Mouse (Mus musculus) urinary bladder, postnatal 10 days (tissue): Measurements from ENCODE around the gene Gm10375.
"Not testable (repeated sequence)": the region's sequence is repeated elsewhere in the genome, so short reads cannot be mapped to it uniquely, and the experiment has no call there.

Source experiments
- DNase-seq: peaks from one replicate; pipeline ENCODE4 v3.0.0; 2022; ENCODE audit warnings: low spot score

The Gm10375 gene

GRCm38 (mm10) chr14:43607913-43608312 lies at the start of gene Gm10375:
TSS of gene Gm10375 (minus strand) at chr14:43608013.
- not testable (repeated sequence) for DNase-seq

- DNase-seq: not testable (repeated sequence)
Observed at GRCm38 (mm10) chr14:43579046-43579445, 28.8 kb downstream of the Gm10375 start, which contains the start of gene Gm17654. TSS of gene Gm17654 (minus strand) at chr14:43579146.

GRCm38 (mm10) chr14:43577969-43578368 lies 29.8 kb downstream of the Gm10375 start:
- DNase-seq: peak; percentile 11
